Mouse (Mus musculus) brain, embryonic 14.5 days (tissue): ENCODE data around the gene Vamp1. TPM values are rescaled to one million over a fixed set of nuclear protein-coding genes. Genes with fewer than 3 reads are reported as not detected.

Experiments used
- DNase-seq: peaks from one replicate; pipeline ENCODE4 v3.0.0-alpha.2; 2011; ENCODE audit warnings: low read depth
- CTCF ChIP-seq: fragments of 200-500 bp; IDR thresholded peaks from 2 replicates; pipeline ENCODE4 v1.5.1; 2012; ENCODE audit warnings: inconsistent platforms, mild to moderate bottlenecking, moderate library complexity, borderline replicate concordance; ENCODE audit not compliant: insufficient read depth, insufficient read length; ENCODE audit errors: extremely low read depth
- POLR2A ChIP-seq: fragments of 200-500 bp; IDR thresholded peaks from 2 replicates; pipeline ENCODE4 v1.6.1; 2012; ENCODE audit warnings: mild to moderate bottlenecking, inconsistent platforms, borderline replicate concordance; ENCODE audit not compliant: poor library complexity, insufficient read depth, insufficient read length, severe bottlenecking; ENCODE audit errors: extremely low read depth
- polyA plus RNA-seq: library from polyadenylated mRNA; depleted of rRNA; stranded (reverse); fragments of >200 nt; gene quantifications from 2 replicates; pipeline ENCODE4 v1.2.3, GENCODE M21; 2012

The Vamp1 gene
- polyA plus RNA-seq, 1 experiment = 19.9 TPM

GRCm38 (mm10) chr6:125216898-125217297 is 1.5 kb downstream of the Vamp1 start:
- no peak for DNase-seq

GRCm38 (mm10) chr6:125217899-125218298 is 2.5 kb downstream of the Vamp1 start:
- no peak for DNase-seq
- no peak for TF ChIP-seq CTCF
- TF ChIP-seq POLR2A = no peak

More at GRCm38 (mm10) chr6:125216898-125217297, 1.5 kb downstream of the Vamp1 start:
- TF ChIP-seq CTCF (no peak), POLR2A (no peak)

GRCm38 (mm10) chr6:125218963-125219362 is 3.6 kb downstream of the Vamp1 start:
- DNase-seq = peak; percentile 66
- TF ChIP-seq CTCF (peak; percentile 58; the same call in 1 of the 2 replicates), POLR2A (no peak)

DNA sequence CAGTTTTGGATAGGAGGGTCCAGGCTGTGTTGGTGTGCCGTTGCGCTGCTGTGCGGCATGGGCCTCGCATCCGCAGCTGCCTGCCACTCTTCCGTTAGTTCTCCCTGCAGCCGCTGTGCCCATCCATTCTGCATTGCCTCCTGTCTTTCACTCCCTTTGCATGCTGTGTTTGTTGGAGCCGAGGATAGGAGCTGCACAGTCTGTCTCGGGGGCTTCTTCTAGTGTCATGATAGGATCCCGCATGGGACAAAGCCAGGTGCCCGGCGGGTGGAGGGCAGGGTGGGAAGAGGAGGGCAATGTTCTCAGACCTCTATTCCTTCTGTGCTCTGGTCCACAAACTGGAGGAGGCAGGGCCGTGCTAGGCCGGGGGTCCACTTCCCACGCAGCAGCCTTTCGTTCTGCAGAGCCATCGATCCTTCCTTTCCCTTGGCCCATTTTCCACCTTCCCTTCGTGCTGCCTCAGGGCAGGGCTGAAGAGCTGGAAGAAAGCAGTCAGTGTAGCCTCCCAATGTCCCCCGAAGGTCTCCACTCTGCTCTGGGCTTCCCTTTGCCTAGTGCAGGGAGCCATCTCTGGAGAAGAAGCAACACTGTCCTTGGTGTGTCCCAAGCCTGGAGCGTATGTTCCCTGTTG is 5.9 kb downstream of the Vamp1 start:
- DNase-seq = no peak
- TF ChIP-seq POLR2A (no peak), CTCF (no peak)

DNA sequence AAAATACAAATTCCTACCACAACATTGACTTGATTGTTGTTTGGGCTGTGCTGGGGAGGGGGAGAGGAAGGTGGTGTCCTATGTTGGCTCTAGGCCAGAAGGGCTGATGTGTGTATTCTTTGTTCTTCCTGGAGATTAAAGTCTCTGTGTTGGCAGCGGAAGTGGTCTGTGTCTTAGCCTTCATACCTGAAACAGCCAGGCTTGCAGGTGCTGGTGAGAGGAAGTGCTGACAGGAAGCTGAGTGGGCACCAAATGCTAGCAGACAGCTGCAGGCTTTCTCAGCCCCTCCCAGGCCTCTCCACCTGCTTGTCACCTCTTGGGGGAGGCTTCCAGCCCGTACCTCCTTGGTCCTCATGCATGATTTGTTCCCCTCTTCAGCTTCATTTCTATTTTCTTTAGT is 6.8 kb downstream of the Vamp1 start:
- no peak for TF ChIP-seq CTCF
- DNase-seq = no peak

GRCm38 (mm10) chr6:125222577-125222976 is 7.2 kb downstream of the Vamp1 start:
- TF ChIP-seq POLR2A (no peak), CTCF (no peak)
- no peak for DNase-seq

GRCm38 (mm10) chr6:125225518-125226115 is 10.3 kb downstream of the Vamp1 start:
- no peak for TF ChIP-seq POLR2A
- peak; percentile 45; the same call in 1 of the 2 replicates for TF ChIP-seq CTCF

GRCm38 (mm10) chr6:125230571-125230970 is 15.2 kb downstream of the Vamp1 start:
- TF ChIP-seq POLR2A (no peak), CTCF (no peak)
- no peak for DNase-seq

More at GRCm38 (mm10) chr6:125225518-125226115, 10.3 kb downstream of the Vamp1 start:
- DNase-seq = no peak

- peak; percentile 78 for DNase-seq
- TF ChIP-seq POLR2A (peak; percentile 27; the same call in 1 of the 2 replicates), CTCF (no peak)
These were observed 16.0 kb downstream of the Vamp1 start, which contains the start of gene Tapbpl for GRCm38 (mm10) chr6:125231117-125232044. Gene Tapbpl (minus strand): TSS chr6:125231860.

GRCm38 (mm10) chr6:125232045-125232437 is 16.7 kb downstream of the Vamp1 start:
- TF ChIP-seq CTCF (no peak), POLR2A (no peak)
- no peak for DNase-seq

DNA sequence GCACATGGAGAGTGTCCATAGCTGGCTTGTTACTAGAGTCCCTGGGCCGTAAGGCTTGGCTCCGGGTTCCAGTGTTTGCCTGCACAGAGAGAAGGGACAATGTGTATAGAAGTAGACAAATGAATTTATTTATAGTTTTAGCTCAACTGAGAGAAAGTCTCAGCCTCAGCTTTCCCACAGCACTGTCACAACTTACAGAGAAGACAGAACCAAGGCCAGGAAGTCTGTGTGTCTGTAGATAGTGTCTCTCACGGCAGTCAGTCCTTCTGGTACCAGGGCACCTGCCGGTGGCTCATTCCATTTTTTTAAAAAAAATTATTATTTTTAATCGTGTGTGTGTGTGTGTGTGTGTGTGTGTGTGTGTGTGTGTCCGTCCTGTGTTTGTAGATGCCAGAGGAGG is 17.2 kb downstream of the Vamp1 start:
- no peak for DNase-seq
- no peak for TF ChIP-seq CTCF
- no peak for TF ChIP-seq POLR2A
